Mouse (Mus musculus) urinary bladder, postnatal 36 days (tissue): ENCODE data around the gene Taar8b.
A peak's percentile ranks its signal among the peaks of the same experiment; 100 is the strongest.
"Not testable (repeated sequence)": the region's sequence is repeated elsewhere in the genome, so short reads cannot be mapped to it uniquely, and the experiment has no call there.

Experiments
- DNase-seq, 2 experiments: peaks; one replicate each; pipeline ENCODE4 v3.0.0; 2022; ENCODE audit warnings: low spot score in 2 of 2, mixed read lengths in 1 of 2

Gene Taar8b

DNA sequence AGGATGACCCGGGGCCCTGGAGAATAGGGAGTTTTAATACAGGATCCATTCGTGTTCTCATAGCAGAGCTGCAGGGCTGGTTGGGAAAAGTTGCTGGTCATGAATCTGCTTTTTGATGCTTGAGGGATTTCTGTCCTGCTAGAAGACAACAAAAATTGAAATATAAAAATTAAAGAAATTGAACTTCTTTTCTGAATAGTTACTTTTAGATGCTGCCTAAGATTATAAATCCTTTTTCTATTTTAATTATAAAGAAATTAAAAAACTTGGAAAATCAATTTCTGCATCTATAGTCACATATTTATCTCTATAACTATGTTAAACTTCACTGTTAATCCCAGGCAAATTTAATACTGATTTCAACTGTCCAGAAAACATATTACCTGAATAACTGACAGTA is at the start of gene Taar8b:
Taar8b (minus strand) TSS at position 101 of the 400 bp plus-strand sequence.
- DNase-seq: no peak

DNA sequence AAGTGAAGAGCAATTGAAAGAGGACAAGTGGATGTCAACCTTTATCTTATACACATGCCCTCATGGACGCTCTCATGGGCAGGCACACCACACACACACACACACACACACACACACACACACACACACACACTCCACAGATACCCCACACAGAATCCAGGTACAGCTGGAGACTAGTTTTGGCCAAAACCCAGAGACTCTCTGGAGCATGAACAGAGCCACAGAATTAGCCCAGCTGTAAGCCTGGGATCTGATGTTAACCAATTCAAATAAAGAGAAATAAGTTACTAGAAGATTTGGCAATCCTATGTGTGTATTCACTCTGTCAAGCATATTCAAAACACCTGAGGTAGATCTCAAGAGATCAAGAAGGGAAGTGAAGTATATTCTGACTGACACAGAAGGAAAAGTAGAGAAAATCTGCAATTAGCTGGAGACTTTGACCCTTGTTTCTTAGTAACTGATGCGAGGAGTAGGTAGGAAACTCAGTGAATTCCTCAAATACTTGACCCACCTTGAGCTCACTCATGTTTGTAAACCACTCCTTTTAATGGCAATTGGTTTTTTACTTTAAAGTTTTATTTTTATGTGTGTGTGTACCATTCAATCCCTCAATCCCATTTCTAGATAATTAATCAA is 46.6 kb upstream of the Taar8b start:
- DNase-seq: no peak

DNA sequence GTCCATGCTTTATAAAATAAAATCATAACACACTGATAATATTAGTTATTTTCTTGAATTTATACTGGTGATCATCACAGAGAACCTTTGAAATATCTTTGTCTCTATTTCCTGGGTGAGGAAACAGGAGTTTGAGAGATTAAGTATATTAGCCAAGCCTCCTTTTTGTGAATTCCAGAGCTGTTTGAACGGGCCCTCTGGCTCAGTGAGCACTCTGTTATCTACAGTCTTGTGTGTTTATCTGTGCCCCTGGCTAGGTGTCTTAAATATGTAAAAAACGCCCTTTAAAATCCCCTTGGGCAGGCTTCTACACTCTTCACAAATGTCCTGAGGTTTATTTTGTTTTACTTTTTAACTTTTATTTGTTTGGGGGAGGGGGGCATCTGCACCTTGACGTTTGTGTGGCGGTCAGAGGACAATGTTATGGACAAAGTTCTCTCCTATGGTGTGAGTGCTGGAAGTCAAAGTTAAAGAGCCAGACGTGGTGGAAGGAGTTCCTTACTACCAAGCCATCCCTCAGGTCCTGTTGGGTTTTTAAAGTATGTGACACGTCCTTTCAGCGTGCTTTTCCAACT is 42.1 kb upstream of the Taar8b start:
- no peak for DNase-seq

DNA sequence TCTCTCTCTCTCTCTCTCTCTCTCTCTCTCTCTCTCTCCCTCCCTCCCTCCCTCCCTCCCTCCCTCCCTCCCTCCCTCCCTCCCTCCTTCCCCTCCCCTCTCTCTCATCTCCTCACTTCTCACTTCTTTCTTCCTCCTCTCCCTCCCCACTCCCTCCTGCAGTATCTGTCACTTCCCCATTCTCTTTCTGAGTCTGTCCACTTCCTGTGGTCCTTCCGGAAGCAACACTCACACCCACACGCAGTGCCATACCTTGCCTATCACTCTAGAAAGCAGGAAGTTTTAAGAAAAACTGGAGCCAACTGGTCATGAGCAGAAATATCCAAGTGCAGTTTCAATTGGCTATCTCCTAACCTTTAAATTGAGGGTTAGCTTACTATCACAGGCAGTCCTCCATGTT is 41.0 kb upstream of the Taar8b start:
- DNase-seq: no peak

DNA sequence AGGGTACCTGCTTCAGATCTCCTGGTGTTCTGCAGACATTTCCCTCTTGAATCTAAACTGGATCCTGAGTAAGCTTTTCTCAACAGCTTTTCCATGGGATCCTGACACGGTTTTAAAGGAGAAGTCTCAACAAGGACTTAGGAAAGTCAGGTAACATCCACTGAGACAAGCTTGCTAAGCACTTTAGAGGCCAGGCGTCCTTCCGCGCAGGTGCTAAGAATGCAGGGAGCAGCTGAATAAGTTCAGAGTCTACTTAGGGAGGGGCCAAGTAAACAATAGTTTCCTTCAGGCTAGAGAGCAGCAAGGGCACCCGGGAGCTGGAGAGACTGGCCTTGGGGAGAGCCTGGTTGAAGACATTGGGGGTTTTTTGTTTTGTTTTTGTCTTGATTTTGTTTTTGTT is 40.2 kb upstream of the Taar8b start:
- peak; percentile 7 to 10 for DNase-seq

DNA sequence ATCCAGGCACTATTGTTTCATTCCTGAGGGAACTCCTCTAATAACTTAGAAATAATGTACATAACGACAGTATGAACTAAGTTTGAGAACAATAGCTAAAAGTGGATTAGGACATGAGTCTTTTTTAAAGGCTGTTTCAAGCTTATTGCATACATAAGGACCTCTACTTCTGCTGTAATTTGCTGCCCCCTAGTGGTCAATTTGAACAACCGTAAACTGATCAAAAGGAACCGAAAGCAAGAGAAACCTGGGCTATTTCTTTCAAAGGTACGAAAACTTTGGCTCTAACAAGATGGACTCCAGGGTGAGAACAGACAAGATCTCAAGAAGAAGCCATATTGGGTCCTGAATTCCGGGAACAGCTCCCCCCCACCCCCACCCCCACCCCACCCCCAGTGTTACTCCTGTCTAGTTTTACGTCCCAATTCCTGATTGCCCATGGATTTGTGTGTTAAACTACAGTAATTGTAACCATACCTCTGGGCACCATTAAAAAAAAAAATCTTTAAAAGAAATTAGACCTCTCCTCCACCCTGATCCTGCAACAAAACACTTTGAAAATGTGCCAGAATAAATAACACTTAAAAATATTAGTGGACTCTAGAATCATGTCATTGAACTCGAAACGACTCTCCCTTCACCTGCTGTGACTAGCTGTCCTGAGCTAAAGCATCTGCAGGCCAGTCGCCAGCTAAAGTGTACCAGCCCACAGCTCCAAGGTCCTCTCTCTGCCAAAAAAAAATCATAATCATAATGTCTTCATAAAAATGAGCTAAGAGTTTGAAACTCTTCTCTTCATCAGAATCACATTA is 39.6 kb upstream of the Taar8b start:
- peak; percentile 30 to 32 for DNase-seq

DNA sequence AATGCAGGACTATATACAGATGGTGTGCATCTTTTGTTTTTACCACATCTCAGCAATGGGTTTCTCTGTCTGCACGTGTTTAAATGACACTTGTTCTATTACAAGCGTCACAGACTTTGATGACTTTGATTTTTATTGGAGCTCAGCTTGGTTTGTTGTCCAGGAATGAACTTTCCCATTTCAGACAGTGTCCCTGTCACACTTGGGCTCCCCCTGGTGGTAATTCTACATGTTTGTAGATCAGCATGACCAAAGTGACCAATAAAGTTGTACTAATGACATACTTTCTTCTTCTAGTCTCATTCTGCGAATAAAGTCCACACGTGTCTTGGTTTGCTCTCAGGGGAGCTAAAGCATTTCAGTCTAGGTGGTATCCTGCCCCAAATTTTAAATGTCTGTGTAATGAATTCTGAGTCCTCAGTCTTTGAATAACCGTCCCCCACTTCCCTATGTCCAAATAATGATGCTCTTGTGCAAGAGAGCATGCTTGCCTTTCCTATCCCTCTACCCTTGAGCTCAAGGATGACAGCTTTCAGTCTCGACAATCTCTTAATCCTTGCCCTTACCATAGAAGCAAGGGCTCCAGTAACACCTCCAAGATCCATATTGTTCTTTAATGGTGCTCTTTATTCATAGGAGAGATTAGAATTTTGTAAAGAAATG is 19.2 kb upstream of the Taar8b start:
- DNase-seq: peak in 1 of 2 experiments; percentile 9

DNA sequence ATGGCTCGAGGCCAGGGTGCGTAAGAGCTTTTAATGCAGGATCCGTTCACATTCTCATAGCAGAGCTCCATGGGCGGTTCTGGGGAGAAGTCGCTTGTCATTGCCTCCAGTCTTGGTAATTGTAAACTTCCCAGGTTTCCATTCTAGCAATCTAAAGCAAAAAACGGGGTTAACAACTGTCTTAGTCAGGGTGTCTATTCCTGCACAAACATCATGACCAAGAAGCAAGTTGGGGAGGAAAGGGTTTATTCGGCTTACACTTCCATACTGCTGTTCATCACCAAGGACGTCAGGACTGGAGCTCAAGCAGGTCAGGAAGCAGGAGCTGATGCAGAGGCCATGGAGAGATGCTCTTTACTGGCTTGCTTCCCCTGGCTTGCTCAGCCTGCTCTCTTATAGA is 17.3 kb upstream of the Taar8b start, which contains the start of gene Taar9:
Taar9 (minus strand) TSS at position 101 of the 400 bp plus-strand sequence.
- not testable (repeated sequence) for DNase-seq

DNA sequence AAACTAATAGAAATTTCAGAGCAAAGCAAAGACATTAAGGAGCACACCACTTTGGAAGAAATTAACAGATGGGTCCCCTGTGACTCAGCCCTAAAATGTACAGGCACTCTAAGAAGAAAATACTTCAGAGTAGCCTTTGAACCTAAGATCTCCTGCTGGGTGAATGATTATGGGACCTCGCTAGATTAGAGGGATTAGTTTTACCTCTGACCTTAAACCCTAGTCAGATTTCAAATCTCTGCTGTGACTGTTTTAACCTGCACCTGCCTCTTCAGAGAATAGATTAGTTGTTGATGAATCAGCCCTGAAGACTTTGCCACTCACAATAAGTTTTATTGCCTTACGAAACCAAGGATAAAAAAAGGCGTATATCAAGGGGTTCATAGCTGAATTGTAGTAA is 16.1 kb upstream of the Taar8b start:
- no peak for DNase-seq

DNA sequence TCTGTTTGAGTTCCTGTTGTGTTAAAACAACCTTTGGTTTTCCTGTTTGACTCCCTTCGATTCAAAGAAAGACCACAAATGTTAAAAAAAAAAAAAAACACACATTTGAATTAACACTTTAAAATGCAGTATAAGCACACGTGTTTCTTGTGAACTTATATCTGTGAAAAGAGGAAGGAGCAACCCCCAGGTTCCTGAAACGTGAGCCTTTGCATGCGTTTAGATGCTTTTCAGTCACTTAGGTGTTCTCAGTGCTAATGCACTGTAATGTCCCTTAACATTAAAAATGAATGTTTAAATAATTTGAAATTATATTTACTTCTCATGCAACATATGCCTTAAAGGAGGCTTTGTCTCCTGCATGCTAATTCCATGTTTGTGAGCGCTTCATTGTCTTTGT is 15.7 kb upstream of the Taar8b start:
- no peak for DNase-seq

DNA sequence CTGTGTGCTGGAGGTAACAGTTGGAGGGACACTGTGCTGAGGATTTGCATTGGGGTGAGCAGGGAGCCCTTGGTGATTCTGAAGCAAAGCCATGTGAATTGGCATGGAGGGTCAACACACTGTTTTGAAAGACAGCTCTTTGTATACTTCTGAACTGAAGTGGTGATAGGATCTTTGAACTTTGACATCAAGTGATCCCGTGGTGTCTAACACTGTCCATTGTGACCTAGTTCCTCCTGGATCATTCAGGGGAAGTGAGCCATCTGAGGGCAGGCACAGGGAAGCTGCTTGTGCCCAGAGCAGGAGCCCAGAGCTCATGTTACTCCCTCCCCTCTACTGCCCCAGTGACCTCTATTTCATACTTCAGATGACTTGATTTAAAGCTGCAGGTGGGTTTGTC is 11.2 kb upstream of the Taar8b start:
- DNase-seq: not testable (repeated sequence)

DNA sequence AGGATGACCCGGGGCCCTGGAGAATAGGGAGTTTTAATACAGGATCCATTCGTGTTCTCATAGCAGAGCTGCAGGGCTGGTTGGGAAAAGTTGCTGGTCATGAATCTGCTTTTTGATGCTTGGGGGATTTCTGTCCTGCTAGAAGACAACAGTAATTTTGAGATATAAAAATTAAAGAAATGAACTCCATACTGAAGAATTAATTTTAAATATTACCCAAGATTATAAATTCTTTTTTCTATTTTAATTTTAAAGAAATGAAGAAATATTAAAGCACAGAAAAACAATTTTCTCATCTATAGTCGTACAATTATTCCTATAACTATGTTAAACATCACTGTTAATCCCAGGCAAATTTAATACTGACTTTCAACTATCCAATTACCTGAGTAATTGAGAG is 9.7 kb upstream of the Taar8b start, which contains the start of gene Taar8c:
Taar8c (minus strand) TSS at position 101 of the 400 bp plus-strand sequence.
- not testable (repeated sequence) for DNase-seq

DNA sequence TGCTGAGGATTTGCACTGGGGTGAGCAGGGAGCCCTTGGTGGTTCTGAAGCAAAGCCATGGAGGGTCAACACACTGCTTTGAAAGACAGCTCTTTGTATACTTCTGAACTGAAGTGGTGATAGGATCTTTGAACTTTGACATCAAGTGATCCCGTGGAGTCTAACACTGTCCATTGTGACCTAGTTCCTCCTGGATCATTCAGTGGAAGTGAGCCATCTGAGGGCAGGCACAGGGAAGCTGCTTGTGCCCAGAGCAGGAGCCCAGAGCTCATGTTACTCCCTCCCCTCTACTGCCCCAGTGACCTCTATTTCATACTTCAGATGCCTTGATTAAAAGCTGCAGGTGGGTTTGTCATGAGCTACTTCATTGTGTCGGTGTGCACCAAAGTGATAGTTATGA is 4.9 kb upstream of the Taar8b start:
- DNase-seq: not testable (repeated sequence)

DNA sequence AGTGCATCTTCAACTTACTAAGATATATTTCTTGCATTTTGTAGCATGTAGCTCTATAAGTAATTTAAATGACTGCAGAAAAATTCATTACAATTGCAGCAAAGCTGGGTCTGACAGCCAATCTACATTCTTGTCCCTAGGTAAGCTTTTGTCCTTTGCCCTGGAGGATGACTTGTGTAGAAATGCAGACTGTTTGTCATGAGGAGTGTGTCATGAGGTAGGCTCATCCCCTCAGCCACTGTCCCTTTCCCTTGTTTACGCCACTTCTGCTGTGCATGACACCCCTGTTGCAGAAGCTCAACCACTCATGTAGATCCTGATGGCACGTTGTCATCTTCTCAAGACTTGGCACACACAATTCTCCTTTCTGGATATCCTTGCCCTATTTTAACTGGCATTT is 4.9 kb downstream of the Taar8b start:
- no peak for DNase-seq

DNA sequence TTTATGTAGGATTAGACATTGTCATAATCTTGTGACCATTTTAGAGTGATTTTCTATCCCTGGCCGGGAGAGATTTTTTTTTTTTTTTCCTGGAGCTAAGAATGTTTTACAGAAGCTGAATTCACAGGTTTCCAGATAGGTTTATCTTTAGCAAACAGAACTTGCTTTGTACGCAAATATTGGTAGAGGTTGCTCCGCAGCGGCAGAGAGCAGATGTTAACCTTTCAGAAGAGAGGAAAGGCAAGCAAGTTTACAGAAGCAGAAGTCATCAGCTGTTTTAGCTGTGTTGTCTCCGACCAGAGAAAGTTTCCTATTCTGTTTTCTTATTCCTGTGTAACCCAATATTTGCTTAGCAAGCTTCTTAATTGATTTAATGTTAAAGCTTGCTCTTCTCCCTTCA is 5.5 kb downstream of the Taar8b start:
- no peak for DNase-seq

DNA sequence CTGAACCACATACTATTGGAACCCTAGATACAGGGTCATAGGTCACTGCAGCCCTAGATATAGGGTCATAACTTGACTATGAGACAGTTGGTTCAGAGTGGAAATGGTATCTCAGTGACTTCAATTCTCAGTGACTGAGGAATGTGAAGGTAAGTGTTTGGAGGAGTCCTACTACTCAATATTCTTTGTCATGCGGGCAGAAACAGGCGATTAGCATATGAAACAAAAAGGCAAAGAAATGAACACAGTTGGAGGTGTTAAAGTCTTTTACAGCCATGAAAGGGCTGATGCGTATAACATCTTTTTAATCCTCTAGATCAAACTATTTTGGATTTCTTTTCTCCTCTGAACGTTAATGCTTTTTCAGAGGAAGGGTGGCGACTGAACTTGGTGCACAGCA is 6.2 kb downstream of the Taar8b start:
- DNase-seq: no peak

DNA sequence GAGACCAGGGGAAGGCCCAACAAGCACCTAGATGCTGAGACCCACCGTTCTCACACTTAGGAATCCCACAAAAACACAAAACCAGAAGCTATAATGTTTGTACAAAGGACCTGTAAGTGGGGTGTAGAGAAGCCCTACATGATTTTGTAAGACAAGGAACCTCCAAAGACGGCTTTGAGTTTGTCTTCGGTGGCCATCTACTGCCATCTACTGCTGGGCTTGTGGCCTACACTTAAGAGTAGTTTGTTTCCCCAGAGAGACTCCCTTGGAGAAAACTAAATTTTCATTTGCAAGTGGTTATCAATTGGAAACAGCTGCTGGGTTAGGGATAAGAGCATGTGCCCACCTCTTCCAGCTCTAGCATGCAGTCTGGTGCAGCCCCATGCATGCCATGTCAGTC is 11.9 kb downstream of the Taar8b start:
- peak; percentile 19 to 33 for DNase-seq

DNA sequence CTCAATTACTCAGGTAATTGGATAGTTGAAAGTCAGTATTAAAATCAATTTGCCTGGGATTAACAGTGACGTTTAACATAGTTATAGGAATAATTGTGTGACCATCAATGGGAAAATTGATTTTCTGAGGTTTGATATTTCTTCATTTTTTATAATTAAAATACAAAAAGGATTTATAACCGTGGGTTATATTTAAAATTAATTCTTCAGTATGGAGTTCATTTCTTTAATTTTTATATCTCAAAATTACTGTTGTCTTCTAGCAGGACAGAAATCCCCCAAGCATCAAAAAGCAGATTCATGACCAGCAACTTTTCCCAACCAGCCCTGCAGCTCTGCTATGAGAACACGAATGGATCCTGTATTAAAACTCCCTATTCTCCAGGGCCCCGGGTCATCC is 15.9 kb downstream of the Taar8b start, which contains the start of gene Taar8a:
Taar8a (plus strand) TSS at position 301 of the 400 bp plus-strand sequence.
- DNase-seq: not testable (repeated sequence)

DNA sequence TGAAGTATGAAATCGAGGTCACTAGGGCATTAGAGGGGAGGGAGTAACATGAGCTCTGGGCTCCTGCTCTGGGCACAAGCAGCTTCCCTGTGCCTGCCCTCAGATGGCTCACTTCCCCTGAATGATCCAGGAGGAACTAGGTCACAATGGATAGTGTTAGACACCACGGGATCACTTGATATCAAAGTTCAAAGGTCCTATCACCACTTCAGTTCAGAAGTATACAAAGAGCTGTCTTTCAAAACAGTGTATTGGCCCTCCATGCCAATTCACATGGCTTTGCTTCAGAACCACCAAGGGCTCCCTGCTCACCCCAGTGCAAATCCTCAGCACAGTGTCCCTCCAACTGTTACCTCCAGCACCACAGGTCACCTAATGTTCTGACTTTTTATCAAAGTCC is 17.3 kb downstream of the Taar8b start:
- DNase-seq: not testable (repeated sequence)

DNA sequence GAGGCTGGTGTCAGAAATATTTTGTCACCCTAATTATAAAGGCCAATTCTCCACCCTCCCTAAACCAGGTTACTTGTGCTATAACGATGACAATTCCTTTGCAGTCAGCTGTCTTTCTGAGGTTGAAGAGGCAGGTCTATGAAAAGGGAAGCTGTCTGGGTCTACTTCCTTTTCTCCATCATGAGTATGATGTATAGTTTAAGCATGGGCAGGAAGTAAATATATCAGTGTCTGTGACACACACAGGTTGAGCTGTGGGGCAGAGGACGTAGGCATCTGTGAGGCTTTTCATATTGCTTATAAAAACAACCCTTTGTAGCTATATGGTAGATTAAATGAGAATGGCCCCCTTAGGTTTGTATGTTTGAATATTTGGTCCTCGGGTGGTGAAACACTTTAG is 33.1 kb downstream of the Taar8b start:
- DNase-seq: no peak

DNA sequence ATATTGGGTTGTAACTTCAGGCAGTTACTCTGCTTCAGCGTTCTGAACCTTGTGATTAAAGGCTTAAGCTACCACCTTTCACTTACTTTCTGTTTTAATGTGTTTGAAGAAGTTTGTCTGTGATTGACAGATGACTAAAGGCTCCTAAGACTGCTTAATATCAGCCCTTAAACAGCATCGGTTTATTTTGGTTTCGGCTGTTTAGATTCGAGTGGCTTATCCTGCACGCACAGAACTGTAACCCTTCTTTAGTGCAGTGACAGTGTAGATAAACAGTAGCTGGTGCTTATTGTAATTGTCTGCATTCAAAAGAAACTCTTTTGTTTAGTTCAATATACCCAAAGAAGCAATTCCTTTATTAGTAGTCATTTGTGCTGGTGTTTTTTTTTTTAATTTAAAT is 40.1 kb downstream of the Taar8b start:
- DNase-seq: no peak

DNA sequence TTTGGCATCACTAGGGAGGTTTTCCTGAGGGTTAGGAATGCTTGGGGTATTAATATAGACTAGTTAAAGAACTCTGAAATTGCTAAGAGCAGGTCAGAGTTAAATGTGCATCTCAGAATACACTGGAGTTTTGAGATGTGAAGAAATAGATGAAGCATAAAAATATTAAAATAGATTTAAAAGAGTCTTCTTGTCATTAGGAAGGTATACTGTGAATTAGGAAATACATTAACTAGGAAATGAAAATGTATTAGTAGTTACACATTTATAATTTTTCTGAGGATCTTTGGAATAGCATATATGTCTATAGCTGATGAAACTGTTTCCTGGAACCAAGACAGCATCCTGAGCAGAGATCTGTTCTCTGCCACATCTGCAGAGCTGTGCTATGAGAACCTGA is 42.9 kb downstream of the Taar8b start, which contains the start of gene Taar7f:
Taar7f (plus strand) TSS at position 301 of the 400 bp plus-strand sequence.
- DNase-seq: no peak
